Mouse (Mus musculus) forebrain, embryonic 10.5 days (tissue): ENCODE data around the gene Smyd3. TPM values are rescaled to one million over a fixed set of nuclear protein-coding genes. Genes with fewer than 3 reads are reported as not detected.
A peak's percentile ranks its signal among the peaks of the same experiment; 100 is the strongest.

Experiments used
- DNase-seq: peaks from one replicate; pipeline ENCODE4 v3.0.0-alpha.2; 2017; ENCODE audit warnings: low spot score; ENCODE audit errors: extremely low spot score
- H3K27ac ChIP-seq: fragments of 300-500 bp; sonication (generic); 2 replicates; pipeline ENCODE4 v1.5.1; 2016; ENCODE audit warnings: mild to moderate bottlenecking
- H3K27me3 ChIP-seq: fragments of 300-500 bp; sonication (generic); 2 replicates; pipeline ENCODE4 v1.6.1; 2016; ENCODE audit warnings: mild to moderate bottlenecking; ENCODE audit not compliant: poor library complexity, severe bottlenecking
- H3K36me3 ChIP-seq: fragments of 300-500 bp; sonication (generic); replicated peaks from 2 replicates; pipeline ENCODE4 v1.6.1; 2016; ENCODE audit warnings: mild to moderate bottlenecking, moderate library complexity
- H3K4me1 ChIP-seq: fragments of 300-500 bp; sonication (generic); 2 replicates; pipeline ENCODE4 v1.6.1; 2016
- H3K4me3 ChIP-seq: fragments of 300-500 bp; sonication (generic); 2 replicates; pipeline ENCODE4 v1.5.1; 2016; ENCODE audit warnings: mild to moderate bottlenecking, moderate library complexity
- H3K9me3 ChIP-seq: fragments of 300-500 bp; sonication (generic); 2 replicates; pipeline ENCODE4 v1.6.1; 2016; ENCODE audit warnings: mild to moderate bottlenecking, moderate library complexity
- WGBS: fragments of 180-500 bp; shearing (Covaris S2); methylation state at CpG from one replicate; pipeline ENCODE4 v1.1.7; 2016; 5-methylcytosine and 5-hydroxymethylcytosine counted together
- polyA plus RNA-seq: library from polyadenylated mRNA; unstranded; fragments of >200 nt; fragmentation: Nextera tagmentation; extraction: Ambion mirVana; gene quantifications from 2 replicates; pipeline ENCODE4 v1.2.1, GENCODE M21; 2016

The Smyd3 gene
- polyA plus RNA-seq, 1 experiment from 2014 or later = 18.0 TPM

- peak overlapping the region; percentile 45 for H3K27ac ChIP-seq
- H3K4me3 ChIP-seq = no peak overlapping the region
- DNase-seq = peak; percentile 40
- peaks cover 56% of the 10 kb centered on the region for H3K4me1 ChIP-seq
- no peaks in the 10 kb centered on the region for H3K36me3 ChIP-seq
- WGBS = 64% methylated on average over 18 of the region's 18 CpGs
- no peaks in the 10 kb centered on the region for H3K9me3 ChIP-seq
- H3K27me3 ChIP-seq = no peaks in the 10 kb centered on the region
Measured at GRCm38 (mm10) chr1:179060113-179060955, 457.5 kb downstream of the Smyd3 start.

DNA sequence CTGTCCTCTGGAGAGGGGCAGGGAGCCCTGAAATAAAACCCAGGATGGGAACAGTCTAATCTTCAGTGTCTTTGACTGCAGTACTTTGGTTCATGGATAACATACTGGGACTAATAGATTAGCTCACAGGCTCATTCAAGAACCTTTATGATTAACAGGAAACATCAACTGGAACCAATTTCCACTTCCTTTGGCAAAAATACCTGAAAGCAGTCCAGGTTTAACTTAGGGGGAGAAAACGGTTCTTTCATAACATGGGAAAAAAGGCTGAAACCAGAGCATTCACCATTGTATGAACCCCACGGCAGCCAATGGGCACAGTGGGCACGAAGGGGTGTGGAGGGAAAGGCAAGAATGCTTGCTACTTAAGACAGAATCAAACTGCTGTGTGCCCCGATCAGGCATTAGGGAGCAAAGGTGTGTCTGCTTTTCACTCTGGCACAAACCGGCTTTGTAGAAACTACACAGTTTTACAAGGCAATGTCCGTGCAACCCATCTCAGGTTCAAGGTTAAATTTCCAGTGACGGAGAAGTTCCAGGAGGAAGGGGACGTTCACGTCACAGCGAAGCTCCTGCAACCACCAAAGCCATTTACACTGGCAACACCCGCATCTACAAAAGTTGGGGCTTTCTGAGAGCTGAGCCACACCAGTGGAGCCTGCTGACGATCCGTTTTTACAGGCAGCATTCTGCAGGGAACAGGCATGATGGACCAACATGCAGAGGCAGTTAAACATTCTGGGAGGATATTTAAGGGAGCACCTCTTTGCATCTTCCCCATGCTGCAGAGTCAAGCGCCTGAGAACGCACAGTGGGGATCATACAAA, 458.3 kb downstream of the Smyd3 start:
- H3K4me1 ChIP-seq = peaks cover 53% of the 10 kb centered on the region
- no peak overlapping the region for H3K4me3 ChIP-seq
- H3K9me3 ChIP-seq = no peaks in the 10 kb centered on the region
- WGBS = 80% methylated on average over 15 of the region's 15 CpGs
- H3K27me3 ChIP-seq = no peaks in the 10 kb centered on the region
- H3K27ac ChIP-seq = peak overlapping the region; percentile 45
- H3K36me3 ChIP-seq = no peaks in the 10 kb centered on the region
- no peak for DNase-seq

DNA sequence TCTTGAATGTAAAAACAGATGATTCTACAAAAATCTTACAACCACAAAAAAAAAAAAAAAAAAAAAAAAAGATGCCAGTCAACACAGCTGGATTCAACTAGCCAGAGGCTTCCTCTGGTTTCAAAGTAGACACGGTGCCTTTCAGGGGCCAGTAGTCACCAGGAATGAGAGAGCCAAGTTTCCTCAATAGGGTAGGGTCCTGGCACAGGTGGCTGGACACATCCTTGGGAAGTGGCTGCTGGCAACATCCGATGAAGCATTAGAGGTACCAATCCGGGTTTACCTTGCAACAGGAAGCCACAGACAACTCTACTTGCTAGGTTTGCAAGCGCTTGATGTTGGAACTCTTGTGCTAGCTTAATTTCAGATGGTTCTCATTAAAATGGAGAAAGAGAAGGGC, 459.2 kb downstream of the Smyd3 start:
- DNase-seq = no peak
- 64% methylated on average over 4 of the region's 4 CpGs for WGBS
- peak overlapping the region; percentile 45; the same call in 1 of the 2 replicates for H3K27ac ChIP-seq

DNA sequence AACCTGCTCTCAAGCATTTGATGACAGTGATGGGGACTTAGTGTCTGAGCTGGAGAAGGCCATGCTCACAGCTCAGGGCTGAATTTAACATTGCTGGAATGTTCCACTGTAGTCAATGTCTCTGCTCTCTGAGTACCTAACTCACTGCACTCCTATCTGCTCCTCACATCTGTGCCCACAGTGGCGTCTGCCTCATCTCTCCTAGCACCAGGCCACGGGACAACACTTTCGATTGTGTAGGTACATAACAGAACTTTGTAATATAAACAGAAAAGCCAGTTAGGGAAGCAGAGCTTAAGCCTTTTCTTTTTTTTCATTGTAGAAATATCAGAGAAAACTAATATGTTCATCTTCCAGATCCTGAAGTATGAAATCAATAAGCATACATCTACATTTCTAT, 462.1 kb downstream of the Smyd3 start:
- Histone ChIP-seq H3K36me3 (no peaks in the 10 kb centered on the region), H3K27ac (no peak overlapping the region), H3K4me3 (no peak overlapping the region), H3K9me3 (no peaks in the 10 kb centered on the region), H3K27me3 (no peaks in the 10 kb centered on the region), H3K4me1 (peaks cover 37% of the 10 kb centered on the region)
- DNase-seq = no peak
- 85% methylated on average over 3 of the region's 3 CpGs for WGBS

More for the DNA sequence above, 459.2 kb downstream of the Smyd3 start:
- Histone ChIP-seq H3K4me1 (peaks cover 53% of the 10 kb centered on the region), H3K27me3 (no peaks in the 10 kb centered on the region), H3K9me3 (no peaks in the 10 kb centered on the region), H3K4me3 (no peak overlapping the region), H3K36me3 (no peaks in the 10 kb centered on the region)

DNA sequence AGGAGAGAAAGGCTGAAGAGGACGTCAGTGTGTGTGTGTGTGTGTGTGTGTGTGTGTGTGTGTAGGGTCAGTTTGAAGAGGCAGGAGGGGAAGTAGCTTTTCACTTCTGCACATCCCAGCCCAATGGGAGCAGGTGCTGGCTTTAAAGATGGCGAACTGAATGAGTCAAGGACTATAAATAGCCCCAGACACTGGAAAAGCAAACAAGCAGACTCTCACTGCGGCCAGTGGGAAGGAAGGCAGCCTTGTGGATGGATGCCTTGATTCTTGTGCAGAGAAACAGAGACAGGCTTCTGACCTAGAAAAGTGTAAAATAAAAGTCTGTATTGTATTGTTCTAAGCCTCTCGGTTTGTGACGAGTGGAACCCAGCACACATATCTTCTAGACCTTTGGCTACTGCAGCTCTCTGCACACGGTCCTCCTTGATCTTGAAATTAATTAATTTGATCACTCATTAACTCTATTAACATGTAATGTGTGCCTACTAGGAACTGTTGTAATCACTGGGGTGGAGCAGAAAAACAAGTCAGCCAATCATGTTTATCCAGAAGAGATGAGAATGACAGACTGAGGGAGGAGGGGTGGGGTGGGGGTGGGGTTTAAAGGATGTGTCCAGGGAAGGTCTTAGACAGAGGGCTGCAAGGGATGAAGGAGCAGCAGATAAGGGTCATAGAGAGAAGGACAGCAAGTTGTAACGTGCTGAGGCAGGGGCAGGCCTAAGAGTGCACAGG, 463.3 kb downstream of the Smyd3 start:
- Histone ChIP-seq H3K4me1 (peaks cover 25% of the 10 kb centered on the region), H3K4me3 (no peak overlapping the region), H3K36me3 (no peaks in the 10 kb centered on the region), H3K27ac (no peak overlapping the region), H3K27me3 (no peaks in the 10 kb centered on the region), H3K9me3 (no peaks in the 10 kb centered on the region)
- no peak for DNase-seq
- WGBS = 87% methylated on average over 7 of the region's 7 CpGs

- DNase-seq = no peak
- Histone ChIP-seq H3K4me3 (no peak overlapping the region), H3K4me1 (peaks cover 11% of the 10 kb centered on the region), H3K27ac (no peak overlapping the region), H3K36me3 (no peaks in the 10 kb centered on the region), H3K27me3 (no peaks in the 10 kb centered on the region), H3K9me3 (no peaks in the 10 kb centered on the region)
- WGBS = 92% methylated on average over 6 of the region's 6 CpGs
Measured at GRCm38 (mm10) chr1:179052545-179053180, 465.2 kb downstream of the Smyd3 start.

GRCm38 (mm10) chr1:179047931-179048596, 469.8 kb downstream of the Smyd3 start:
- Histone ChIP-seq H3K4me3 (no peak overlapping the region), H3K4me1 (peaks cover 16% of the 10 kb centered on the region; the same call in 1 of the 2 replicates), H3K36me3 (no peaks in the 10 kb centered on the region), H3K27ac (no peak overlapping the region), H3K27me3 (peaks cover 13% of the 10 kb centered on the region), H3K9me3 (no peaks in the 10 kb centered on the region)
- 96% methylated on average over 13 of the region's 13 CpGs for WGBS
- DNase-seq = no peak

DNA sequence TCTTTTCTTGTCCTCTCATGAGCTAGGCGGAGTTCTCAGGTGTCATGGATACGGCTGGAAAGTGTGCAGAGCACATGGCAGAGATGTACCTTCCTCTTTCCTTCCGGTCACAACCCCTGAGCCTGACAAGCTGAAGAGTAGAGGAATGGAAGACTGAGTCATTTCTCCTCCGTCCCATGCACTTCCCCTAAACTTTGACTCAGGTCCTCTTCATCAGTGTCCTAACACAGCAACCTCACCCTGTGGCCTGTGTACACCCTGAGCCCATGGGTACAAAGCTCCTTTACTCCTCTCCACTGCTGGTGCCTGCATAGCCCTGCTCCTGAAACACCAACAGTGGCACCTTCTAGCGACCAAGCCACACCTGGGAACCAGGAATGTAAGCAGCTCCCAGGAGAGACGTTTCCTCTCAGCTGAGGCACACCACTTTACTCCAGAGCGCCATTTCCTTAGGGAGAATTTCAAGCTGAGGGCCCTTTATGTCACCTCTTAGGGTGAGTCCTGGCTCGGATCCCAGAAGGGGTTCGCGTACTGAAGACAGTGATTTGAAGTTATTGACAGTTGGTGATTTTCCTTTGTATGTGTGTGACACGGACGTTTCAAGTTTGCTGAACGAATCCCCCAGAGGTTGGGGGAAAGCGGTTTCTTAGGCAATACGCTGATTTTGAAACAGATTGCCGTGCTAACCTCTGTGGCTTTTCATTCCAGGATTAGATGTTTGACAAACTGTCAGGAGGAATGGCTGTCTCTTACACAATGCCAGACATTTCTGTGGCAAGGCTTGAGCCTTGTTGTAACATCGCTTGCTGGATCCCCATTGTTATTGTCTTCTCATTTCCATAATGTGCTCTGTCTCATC, 471.8 kb downstream of the Smyd3 start:
- no peaks in the 10 kb centered on the region for H3K36me3 ChIP-seq
- WGBS = 89% methylated on average over 17 of the region's 17 CpGs
- H3K4me3 ChIP-seq = no peak overlapping the region
- H3K27me3 ChIP-seq = peaks cover 21% of the 10 kb centered on the region
- no peak overlapping the region for H3K27ac ChIP-seq
- H3K9me3 ChIP-seq = no peaks in the 10 kb centered on the region
- H3K4me1 ChIP-seq = peaks cover 16% of the 10 kb centered on the region; the same call in 1 of the 2 replicates
- no peak for DNase-seq

DNA sequence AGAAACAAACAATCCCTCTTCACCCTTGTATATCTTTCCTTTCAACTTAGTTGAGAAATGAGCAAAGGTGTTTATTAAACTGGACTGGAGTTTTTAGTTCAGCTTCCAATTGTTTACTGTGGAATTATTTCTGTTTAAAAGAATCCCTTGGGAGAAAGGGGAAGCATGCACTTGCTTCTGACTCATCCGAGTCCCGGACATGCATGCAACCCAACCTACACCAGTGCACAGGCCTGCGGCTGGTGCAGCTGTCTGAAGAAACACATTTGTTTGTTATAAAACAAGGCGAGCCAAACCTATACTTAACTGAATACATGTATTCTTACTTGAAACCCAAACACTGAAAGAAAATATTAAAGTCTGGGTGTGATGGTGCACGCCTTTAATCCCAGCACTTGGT, 473.7 kb downstream of the Smyd3 start:
- no peaks in the 10 kb centered on the region for H3K9me3 ChIP-seq
- peaks cover 16% of the 10 kb centered on the region; the same call in 1 of the 2 replicates for H3K4me1 ChIP-seq
- no peak overlapping the region for H3K4me3 ChIP-seq
- no peak for DNase-seq
- peaks cover 21% of the 10 kb centered on the region for H3K27me3 ChIP-seq
- WGBS = 85% methylated on average over 5 of the region's 5 CpGs
- H3K27ac ChIP-seq = no peak overlapping the region
- H3K36me3 ChIP-seq = no peaks in the 10 kb centered on the region

GRCm38 (mm10) chr1:179043644-179044043, 474.2 kb downstream of the Smyd3 start:
- Histone ChIP-seq H3K27ac (no peak overlapping the region), H3K4me1 (peaks cover 16% of the 10 kb centered on the region; the same call in 1 of the 2 replicates), H3K36me3 (no peaks in the 10 kb centered on the region), H3K27me3 (peaks cover 21% of the 10 kb centered on the region), H3K4me3 (no peak overlapping the region), H3K9me3 (no peaks in the 10 kb centered on the region)
- DNase-seq = no peak
- WGBS = 84% methylated on average over 12 of the region's 12 CpGs

DNA sequence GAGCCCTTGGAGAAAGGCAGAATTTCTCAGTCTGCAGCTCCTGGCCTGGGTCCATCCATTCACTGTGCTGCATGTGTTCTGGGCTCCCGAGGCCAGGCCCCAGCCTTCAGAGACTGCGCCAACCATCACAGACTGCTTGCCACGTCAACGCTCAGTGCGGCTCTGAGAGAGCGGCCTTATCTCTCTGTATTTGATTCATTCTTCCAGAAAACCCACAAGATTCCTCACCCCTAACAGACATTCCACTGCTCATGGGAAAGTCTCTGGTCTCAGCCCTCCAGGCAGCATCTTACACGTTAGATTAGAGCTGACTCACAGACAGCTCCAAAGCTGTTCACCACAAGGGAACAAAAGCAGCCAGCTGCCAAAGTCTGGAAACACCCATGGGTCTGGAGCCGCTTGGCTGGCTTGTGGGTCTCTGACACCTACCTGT, 475.9 kb downstream of the Smyd3 start:
- 88% methylated on average over 8 of the region's 8 CpGs for WGBS
- Histone ChIP-seq H3K27ac (no peak overlapping the region), H3K27me3 (peaks cover 21% of the 10 kb centered on the region), H3K4me3 (no peak overlapping the region), H3K4me1 (peaks cover 16% of the 10 kb centered on the region; the same call in 1 of the 2 replicates), H3K36me3 (no peaks in the 10 kb centered on the region), H3K9me3 (no peaks in the 10 kb centered on the region)
- no peak for DNase-seq
